Mouse (Mus musculus) CD4-positive, CD25-positive, alpha-beta regulatory T cell, adult 9 weeks (primary cell): ENCODE results near the gene Hcfc1. TPM values are rescaled to one million over a fixed set of nuclear protein-coding genes. Genes with fewer than 3 reads are reported as not detected.

Experiments used
- polyA plus RNA-seq: library from polyadenylated mRNA; unstranded; fragments of 100-300 nt; shearing (Covaris generic); gene quantifications from one replicate; pipeline ENCODE4 v1.2.1, GENCODE M21; 2017

Gene Hcfc1
- polyA plus RNA-seq: 61.5 TPM

DNA sequence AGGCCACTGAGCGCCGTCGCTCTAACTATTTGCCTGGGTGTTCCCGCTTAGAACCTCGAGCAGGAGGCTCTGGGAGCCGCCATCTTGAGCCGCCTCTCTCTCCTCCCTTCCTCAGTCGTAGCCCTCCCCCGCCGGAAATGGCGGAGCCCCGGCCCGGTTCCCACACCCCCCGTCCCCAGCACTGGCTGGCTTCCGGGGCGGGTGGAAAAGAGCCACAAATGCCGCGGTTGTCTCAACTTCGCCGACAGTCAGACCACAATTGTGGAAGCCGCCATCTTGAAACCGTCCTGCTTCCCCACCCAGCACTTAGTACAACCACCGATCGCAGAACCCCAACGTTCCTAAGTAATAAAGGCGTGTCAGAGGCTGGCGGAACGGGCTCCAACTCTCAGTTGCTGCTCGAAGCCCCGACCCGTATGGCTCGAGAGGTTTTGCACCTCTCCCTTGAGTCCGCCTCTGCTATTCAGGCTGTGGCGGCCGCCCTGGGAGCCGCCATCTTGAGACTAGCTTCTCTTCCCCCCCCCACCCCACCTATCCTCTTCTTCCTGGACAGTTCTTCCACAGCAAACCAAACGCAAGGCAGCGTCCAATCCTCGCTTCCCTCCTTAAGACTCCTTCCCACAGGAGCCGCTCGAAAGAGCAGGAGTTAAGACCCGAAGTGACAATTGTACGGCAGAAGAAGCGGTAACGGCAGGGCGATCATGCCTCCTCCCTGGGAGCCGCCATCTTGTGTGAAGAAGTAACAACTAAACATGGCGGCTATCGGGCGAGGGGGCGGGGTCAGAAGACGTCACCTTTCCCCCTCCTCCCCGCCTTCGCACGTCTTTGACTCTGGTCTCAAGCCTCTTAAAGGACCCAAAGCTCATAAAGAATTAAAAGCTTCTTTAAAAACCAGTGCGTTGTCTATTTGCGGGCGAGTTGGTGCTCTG, at the start of gene Hcfc1:
Gene Hcfc1 (minus strand): TSS at position 110 of the 929 bp plus-strand sequence.

DNA sequence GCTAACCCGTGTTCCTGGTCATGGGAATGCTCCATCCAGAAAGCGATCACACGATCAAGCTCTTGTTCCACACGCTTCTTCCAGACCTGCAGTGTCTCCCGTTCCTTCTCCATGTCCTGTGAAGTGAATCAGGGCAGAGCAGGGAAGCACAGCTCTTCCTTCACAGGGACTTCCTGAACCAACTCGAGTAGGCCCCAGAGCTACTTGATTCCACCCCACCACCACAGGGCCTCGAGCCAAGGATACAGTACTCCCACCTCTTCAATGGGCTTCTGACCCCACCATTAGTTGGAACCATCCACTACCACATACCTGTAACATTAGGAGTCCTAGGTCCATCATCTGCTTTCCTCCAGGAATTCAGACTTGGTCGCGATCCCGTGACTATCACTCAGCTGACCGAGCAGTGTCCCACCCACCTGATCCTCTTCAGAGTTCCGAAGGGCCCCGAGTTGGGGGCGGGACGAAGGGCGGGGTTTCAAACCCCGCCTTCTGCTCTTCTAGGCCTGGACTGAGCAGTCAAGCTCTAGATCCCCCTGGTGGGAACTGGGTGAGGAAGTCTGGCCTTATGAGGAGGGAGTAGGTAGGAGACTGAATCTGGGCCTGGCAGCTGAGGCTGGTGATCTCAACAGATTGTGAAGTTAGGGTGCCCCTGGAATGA, 35.6 kb downstream of the Hcfc1 start, which contains the start of gene Renbp:
Gene Renbp (minus strand): TSS at position 449 of the 661 bp plus-strand sequence.

GRCm38 (mm10) chrX:73921823-73922549, 44.2 kb downstream of the Hcfc1 start, which contains the start of the genes Arhgap4 and Naa10:
Gene Arhgap4, minus strand, starts transcription at chrX:73921870.
Gene Naa10, minus strand, starts transcription at chrX:73921944.

DNA sequence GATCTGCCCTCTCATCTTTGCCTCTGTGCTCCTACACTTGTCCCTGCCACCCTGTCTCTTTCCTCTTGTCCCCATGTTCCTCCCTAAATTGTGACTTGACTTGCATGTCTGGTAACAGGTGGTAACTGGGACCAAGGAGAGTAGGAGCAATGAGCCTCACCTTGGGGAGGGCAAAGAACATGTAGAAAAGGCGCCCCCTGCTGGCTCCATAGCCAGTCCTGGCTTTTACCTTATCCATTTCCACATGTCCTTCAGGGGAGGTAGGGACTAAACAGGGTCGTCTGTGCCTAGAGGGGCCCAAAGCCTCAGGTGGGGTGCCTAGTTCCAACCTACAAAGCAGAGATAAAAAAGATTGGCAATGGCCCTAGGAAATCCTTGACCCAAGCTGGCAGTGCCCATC, 70.4 kb downstream of the Hcfc1 start, which contains the start of gene L1cam:
Gene L1cam (minus strand): TSS at position 387 of the 400 bp plus-strand sequence.

Other genes with a start within 250 kb of the Hcfc1 start
- 48.6 TPM for gene Abcd1, start 249.8 kb downstream of the Hcfc1 start, polyA plus RNA-seq
- gene Plxnb3, start 209.3 kb downstream of the Hcfc1 start, polyA plus RNA-seq: not detected
- gene Srpk3, start 192.0 kb downstream of the Hcfc1 start, polyA plus RNA-seq: 0.96 TPM
- gene Idh3g, start 179.5 kb downstream of the Hcfc1 start, polyA plus RNA-seq: 255 TPM
- 250 TPM for gene Ssr4, start 179.3 kb downstream of the Hcfc1 start, polyA plus RNA-seq
- 0.30 TPM for gene Pdzd4, start 141.4 kb downstream of the Hcfc1 start, polyA plus RNA-seq
- gene Avpr2, start 74.3 kb downstream of the Hcfc1 start, polyA plus RNA-seq: 3.9 TPM
- 6.8 TPM for gene L1cam, start 70.3 kb downstream of the Hcfc1 start, polyA plus RNA-seq
- 298 TPM for gene Arhgap4, start 44.5 kb downstream of the Hcfc1 start, polyA plus RNA-seq
- gene Naa10, start 44.4 kb downstream of the Hcfc1 start, polyA plus RNA-seq: 244 TPM
- 7.6 TPM for gene Renbp, start 35.5 kb downstream of the Hcfc1 start, polyA plus RNA-seq
- gene Irak1, start 57.6 kb upstream of the Hcfc1 start, polyA plus RNA-seq: 20.0 TPM
- not detected for gene Opn1mw, start 161.1 kb upstream of the Hcfc1 start, polyA plus RNA-seq
- gene Mecp2, start 169.0 kb upstream of the Hcfc1 start, polyA plus RNA-seq: 38.4 TPM
- not detected for gene Tex28, start 201.5 kb upstream of the Hcfc1 start, polyA plus RNA-seq
- gene Tktl1, start 210.9 kb upstream of the Hcfc1 start, polyA plus RNA-seq: 1.5 TPM